Mouse (Mus musculus) CD4-positive helper T cell, adult 2 months (primary cell): ENCODE data around the gene Bcl2l1.

Source experiments
- DNase-seq: peaks from one replicate; pipeline ENCODE4 v3.0.0-alpha.2; 2012; ENCODE audit warnings: low read depth, missing footprints, low spot score

Bcl2l1 gene

DNA sequence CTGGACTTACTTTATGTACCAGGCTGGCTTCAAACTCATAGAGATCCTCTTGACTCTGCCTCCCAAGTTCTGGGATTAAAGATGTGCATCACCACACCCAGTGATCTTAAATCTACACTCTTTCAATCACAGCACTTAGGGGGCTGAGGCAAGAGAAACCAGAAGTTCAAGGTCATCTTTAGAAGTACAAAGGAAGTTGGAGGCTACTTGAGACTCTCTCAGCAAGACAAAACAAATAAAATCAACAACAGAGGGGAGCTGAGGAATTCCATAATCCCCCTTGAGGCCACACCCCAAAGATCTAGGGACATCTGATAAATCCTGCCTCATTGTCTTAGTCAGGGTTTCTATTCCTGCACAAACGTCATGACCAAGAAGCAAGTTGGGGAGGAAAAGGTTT, 59.3 kb downstream of the Bcl2l1 start:
- no peak for DNase-seq

- DNase-seq: no peak
Measured at GRCm38 (mm10) chr2:152771571-152771970, 60.0 kb downstream of the Bcl2l1 start.

DNA sequence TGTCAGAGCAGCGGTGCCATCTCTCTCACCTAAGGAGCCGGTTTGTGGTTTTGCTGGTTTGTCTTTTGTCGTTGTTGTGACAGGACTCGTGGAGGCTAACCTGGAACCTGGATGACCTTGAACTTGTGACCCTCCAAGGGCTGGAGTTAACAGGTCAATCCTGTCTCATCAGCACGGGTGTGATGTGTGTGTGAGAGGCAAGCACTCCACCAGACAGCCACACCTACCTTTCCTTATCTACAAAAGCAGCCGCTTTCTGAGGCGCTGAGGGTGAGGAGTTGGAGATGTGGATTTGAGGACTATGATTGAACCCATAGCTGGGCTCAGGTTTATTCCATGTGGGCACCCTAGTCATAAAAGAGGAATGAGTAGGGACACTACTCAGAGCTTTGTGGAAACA, 61.9 kb downstream of the Bcl2l1 start:
- no peak for DNase-seq

DNA sequence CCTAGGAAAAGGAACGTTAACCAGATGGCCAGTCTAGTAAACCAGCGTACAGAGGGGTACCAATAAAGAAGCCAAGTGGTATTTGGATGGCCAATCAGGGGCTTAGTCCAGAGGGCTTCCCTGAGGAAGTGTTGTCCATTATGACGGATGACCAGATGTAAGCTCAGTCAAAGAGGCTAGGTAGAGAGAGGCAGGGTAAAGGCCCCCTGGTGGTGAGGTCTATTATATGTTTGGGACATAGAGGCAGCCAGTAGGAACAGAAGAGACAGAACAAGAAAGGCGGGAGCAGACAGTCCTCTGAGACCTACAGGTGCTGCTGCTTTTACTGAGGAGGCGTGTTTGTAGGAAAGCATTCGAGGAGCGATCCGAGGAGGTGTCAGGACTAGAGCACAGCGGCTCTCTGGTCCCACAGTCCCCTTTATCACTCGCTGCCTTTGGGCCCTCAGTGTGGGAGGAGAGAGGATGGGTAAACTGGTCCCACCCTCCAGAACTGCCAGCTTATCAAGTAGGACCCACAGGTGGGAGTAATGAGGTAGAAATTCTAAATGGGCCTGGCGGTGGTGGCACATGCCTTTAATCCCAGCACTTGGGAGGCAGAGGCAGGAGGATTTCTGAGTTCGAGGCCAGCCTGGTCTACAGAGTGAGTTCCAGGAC, 63.8 kb downstream of the Bcl2l1 start:
- DNase-seq: peak; percentile 66

DNA sequence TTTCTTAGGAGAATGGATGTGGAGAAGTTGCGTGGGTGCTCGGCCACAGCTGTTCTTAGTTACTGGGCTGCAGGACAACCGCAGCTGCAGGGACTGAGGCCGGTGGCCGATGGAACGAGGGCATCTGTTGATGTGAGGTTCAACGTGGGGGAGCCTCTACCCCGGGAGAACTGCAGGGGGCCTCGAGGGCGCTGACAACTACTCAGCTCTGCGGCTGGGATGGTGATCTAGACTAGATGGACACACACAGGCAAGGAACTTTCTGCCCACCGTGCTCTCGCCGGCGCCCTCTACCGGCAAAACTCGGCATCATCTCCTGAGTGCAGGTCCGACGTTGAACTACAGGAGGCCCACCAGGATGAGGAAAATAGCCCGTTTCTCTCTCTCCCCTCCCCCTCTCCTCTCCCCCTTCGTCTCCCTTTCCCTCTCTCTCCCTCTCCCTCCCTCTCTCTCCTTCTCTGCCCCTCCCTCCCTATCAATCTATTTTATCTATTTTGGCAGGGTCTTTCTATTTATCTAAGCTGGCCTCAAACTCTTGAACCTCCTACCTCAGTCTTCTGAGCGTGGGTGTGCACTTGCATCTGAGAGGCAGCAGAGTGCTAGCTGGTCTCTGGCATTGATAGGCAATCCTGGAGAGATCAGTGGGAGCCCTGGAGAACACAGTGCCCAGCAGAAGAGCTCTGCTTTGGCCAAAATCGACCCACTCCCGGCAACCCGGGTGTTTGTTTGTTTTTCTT, 65.0 kb downstream of the Bcl2l1 start:
- peak; percentile 81 for DNase-seq

DNA sequence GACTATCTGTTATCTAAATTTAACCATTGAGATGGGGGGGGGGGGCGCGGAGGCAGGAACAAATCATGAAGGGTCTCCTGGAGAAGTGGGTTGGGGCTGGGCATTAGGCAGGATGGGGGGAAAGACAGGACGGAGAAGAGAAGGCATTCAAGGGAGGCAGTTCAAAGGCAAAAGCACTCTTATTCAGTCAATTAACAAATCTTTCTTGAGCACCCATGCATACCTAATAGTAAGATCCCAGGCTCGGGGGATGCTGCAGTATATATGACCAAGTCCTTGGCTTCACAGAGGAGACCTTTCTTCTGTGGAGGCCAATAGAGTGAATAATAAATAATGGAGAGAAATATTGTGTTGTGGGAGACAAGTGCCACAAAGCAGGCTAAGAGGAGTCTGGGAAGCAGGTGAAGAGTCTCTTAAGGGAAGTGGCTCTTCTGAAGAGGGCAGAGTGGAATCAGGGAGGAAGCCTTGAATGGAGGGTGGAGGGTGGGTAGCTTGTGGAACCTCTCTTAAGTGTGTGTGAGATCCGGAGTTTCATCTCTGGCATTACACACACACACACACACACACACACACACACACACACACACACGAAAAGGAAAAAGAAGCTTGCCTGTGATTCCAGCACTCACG, 66.4 kb downstream of the Bcl2l1 start:
- DNase-seq: no peak

DNA sequence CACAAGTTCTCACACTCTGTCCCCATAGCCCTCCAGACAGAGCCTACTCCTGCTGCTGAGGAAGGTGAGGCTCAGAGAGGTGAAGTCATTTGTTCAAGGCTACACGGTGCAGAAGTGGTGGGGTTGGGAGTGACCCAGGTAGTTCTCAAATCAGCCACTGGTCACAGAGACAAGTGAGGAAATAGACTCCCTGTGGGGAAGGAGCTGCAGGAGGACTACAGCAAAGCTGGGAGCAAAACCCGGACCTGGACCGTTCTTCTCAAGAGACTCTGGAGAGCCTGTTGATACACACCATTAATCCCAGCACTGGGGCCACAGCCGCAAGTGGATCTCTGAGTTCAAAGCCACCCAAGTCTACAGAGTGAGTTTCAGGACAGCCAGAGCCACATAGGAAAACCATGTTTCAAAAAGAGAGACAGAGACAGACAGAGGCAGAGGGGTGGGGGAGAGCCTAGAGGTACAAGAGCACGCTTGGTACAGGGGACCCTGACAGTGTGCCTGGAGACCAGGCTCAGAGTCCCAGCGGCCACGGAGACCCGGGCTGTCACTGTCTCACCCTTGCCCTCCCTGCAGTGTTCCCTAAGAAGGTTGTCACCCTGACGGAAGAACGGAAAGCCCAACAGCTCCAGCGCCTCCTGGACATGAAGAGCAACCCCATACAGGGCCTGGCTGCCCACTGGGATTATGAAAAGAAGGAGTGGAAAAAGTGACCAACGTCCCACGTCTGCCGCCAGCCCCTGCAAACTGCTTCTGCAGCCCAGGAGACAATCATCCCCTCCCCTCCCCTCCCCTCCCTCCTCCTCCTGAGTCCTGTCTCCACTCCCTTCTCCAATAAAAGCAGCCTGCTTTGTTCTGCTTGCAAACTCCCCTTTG, 67.1 kb downstream of the Bcl2l1 start:
- no peak for DNase-seq

- no peak for DNase-seq
Measured at GRCm38 (mm10) chr2:152763310-152763709, 68.2 kb downstream of the Bcl2l1 start.

DNA sequence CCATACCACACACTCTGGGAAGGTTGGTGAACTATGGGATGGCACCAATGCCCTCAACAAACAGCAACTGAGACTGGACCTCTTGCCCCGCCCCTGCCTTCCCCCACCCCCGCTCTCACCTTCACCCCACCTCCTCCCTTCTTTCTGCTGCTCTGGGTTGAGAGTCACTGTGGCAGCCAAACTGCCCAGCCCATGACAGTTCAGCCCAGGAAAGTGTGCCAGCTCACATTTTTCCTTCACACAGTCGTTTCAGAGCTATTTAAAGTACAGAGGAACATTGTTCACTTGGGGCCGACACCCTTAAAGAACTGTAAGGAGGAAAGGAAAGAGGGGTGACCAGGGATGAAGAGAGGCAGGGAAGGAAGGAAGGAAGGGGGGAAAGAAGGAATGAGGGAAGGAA, 73.2 kb downstream of the Bcl2l1 start:
- DNase-seq: no peak

DNA sequence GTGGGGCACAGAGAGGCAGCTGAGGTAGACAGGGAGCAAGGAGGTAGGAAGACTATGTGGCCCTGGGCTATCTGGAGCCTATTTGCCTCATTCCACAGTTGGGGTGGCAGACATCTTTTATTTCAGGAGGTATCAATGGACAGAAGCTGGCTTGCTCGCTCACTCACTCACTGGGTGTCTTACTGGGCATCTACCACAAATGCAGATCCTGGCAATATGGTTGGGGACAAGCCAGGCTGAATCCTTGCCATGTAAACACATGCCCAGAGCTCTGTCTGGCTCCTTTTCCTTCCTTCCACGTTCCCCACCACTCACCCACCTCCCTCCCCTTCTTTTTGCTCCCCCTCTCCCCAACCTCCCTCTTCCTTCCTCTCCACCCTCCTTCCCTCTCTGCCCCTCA, 74.0 kb downstream of the Bcl2l1 start:
- no peak for DNase-seq

DNA sequence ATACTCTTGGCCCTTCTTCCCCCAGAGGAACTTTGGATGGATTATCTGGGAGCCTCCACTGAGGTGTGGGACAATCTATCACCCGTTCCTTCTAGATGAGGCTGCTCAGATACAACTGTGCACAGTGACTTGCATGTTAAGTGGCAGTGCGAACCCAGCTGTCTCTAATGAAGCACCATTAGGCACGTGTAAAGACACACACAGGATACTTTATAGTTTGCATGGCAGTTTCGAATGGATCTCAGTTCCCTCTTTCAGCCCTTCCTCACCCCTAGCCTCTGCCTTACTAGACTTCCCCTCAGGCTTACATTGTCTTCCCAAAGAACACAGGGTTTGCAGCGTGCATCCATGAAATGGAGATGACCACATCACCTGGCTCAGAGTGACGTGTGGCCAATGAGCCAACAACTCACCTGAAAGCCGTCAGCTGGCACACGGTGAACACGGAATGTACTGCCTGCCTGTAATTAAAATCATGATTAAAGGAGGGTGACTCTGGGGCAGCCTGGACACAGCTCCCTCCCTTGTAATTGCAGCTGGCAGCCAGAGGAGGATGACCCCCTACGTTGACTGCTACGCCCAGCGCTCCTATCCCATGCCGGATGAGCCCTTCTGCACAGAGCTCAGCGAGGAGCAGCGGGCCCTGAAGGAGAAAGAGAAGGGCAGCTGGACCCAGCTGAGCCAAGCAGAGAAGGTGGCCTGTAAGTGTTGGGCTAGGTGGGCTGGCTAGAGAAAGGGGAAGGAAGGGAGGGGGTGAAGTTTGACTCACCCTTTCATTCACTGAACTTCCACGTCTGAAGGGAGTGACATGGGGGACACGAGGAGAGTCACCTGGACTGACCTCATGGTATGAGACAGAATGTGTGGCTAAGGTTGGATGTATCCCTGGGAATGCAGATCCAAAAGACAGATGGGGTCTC, 74.8 kb downstream of the Bcl2l1 start:
- no peak for DNase-seq

GRCm38 (mm10) chr2:152753944-152754711, 77.4 kb downstream of the Bcl2l1 start, which contains the start of gene Cox4i2:
Cox4i2 (plus strand) TSS chr2:152754173.
- peak; percentile 28 for DNase-seq

GRCm38 (mm10) chr2:152742435-152742834, 89.1 kb downstream of the Bcl2l1 start:
- DNase-seq: no peak

DNA sequence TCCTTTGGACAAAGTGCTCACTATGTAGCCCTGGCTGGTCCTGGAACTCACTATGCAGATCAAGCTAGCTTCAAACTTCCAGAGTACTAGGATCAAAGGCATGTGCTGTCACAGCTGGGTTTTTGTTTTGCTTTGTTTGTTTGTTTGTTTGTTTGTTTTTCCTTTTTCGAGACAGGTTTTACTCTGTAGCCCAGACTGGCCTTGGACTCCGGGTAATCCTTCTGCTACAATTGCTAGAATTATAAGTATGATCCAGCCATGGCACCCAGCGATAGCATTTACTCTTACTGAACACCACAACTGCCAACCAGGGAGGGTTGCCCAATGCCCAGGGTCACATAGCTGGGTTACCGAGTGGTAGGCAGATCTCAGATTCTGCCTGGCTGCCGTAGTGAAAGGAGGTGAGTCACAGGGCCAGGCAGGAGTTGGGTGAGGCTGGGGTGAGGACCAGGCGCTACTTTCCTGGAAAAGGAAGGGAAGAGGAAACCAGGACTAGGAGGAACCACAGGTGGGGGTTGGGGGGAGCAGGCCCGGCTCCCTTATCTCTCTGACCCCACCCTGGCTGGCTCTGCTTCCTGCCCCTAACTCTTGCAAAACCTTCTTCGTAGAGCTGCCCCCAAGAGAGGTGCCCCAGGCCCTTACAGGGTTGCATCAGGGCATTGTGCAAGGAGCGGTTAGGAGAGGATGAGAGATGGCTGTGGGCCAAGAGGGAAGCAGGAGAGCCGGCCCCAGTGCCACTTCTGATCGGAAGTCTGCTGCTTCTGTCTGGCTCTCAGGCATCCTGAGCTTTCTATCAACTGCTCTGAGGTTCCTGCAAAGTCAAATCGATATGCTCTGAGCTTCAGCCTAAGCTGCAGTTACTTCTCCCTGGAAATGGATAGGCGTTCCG, 90.1 kb downstream of the Bcl2l1 start:
- DNase-seq: no peak

GRCm38 (mm10) chr2:152740490-152740889, 91.0 kb downstream of the Bcl2l1 start:
- no peak for DNase-seq

- DNase-seq: no peak
Measured at GRCm38 (mm10) chr2:152739842-152740260, 91.7 kb downstream of the Bcl2l1 start.

DNA sequence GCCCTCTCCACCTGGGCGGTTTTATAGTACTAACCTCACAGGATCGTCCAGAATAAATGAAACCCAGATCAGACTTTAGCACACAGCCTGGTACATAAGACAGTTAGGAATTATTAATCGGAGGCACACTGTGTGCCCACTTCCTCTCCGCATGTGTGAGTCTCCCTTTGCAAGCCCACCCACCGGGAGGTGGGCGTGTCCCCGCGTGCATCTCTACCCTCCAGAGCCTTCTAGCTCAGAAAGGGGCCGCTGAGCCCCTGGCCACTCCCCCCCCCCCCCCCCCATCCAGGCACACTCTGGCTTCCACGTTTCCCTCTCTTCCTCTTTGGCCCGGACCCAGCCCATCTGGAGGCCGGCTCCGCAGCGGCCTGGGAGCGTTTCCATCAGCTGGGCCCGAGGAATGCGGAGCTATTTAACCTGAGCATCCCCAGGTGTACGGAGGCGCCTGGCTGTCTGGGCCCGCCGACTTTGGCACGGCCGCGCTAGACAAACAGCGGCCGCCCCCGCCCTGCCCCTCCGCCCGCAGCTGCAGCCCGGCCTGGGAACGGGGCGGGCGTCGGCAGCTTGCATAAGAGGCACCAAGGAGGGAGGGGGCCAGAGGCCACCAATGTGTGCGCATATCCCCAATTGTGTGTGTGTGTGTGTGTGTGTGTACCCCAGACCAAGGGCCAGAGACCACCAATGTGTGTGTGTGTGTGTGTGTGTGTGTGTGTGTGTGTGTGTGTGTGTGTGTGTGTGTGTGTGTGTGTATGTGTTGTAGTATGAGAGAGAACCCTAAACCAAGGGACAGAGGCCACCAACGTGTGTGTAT, 92.3 kb downstream of the Bcl2l1 start:
- DNase-seq: peak; percentile 49

DNA sequence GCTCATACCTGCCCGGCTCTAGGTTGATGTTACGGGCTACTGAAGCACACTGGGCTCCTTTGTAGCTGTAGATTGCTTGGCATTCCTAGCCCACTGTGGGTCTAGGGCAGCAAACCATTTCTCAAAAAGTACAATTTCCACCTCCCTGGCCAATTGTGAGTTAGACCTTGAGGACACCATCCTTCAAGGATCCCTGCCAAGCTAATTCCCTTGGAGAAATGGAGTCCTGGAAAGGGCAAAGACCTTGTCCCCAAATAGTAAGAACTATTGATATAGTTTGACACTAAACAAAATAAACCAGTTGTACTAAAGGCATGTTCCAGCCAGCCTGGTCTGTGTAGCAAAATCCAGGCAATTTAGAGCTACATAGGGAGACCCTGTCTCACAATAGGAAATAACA, 93.2 kb downstream of the Bcl2l1 start:
- no peak for DNase-seq
